Mouse (Mus musculus) heart, adult 8-10 months (tissue): Measurements from ENCODE around the gene Rab7b. TPM values are rescaled to one million over a fixed set of nuclear protein-coding genes. Genes with fewer than 3 reads are reported as not detected.

ENCODE experiments used
- DNase-seq: peaks from one replicate; pipeline ENCODE4 v3.0.0; 2022; ENCODE audit warnings: low spot score
- total RNA-seq, 4 experiments: library from RNA; stranded (reverse); gene quantifications; 2 replicates each; pipeline ENCODE4 v1.2.4; 2022

Gene Rab7b
- 1 to 10 TPM; 2.3 to 3.8 (median 3.2) TPM for total RNA-seq

GRCm38 (mm10) chr1:131688475-131688874 lies at the start of gene Rab7b:
Gene Rab7b, plus strand, starts transcription at chr1:131688695.
- DNase-seq, result peak; percentile 71

GRCm38 (mm10) chr1:131640062-131640461 lies 48.4 kb upstream of the Rab7b start:
- DNase-seq, result no peak

GRCm38 (mm10) chr1:131641565-131641964 lies 46.9 kb upstream of the Rab7b start:
- DNase-seq, result no peak

- DNase-seq, result no peak
These were observed 46.2 kb upstream of the Rab7b start for GRCm38 (mm10) chr1:131642251-131642650.

GRCm38 (mm10) chr1:131652670-131653443 lies 35.6 kb upstream of the Rab7b start:
- DNase-seq, result no peak

- no peak for DNase-seq
These were observed 32.9 kb upstream of the Rab7b start for GRCm38 (mm10) chr1:131655601-131656000.

GRCm38 (mm10) chr1:131657945-131658354 lies 30.5 kb upstream of the Rab7b start:
- DNase-seq, result peak; percentile 84

GRCm38 (mm10) chr1:131659512-131660085 lies 28.9 kb upstream of the Rab7b start:
- no peak for DNase-seq

GRCm38 (mm10) chr1:131660266-131660665 lies 28.2 kb upstream of the Rab7b start:
- DNase-seq, result no peak

- DNase-seq, result no peak
These were observed 27.6 kb upstream of the Rab7b start for GRCm38 (mm10) chr1:131660716-131661472.

GRCm38 (mm10) chr1:131661749-131662148 lies 26.7 kb upstream of the Rab7b start:
- DNase-seq, result no peak

- DNase-seq, result no peak
These were observed 25.1 kb upstream of the Rab7b start for GRCm38 (mm10) chr1:131663286-131663995.

- DNase-seq, result no peak
These were observed 24.4 kb upstream of the Rab7b start for GRCm38 (mm10) chr1:131664136-131664535.

- DNase-seq, result no peak
These were observed 22.6 kb upstream of the Rab7b start for GRCm38 (mm10) chr1:131665886-131666285.

- no peak for DNase-seq
These were observed 17.4 kb upstream of the Rab7b start for GRCm38 (mm10) chr1:131671113-131671512.

GRCm38 (mm10) chr1:131672361-131672760 lies 16.1 kb upstream of the Rab7b start:
- DNase-seq, result no peak

GRCm38 (mm10) chr1:131679644-131680043 lies 8.9 kb upstream of the Rab7b start:
- no peak for DNase-seq

- DNase-seq, result no peak
These were observed 756 bp upstream of the Rab7b start for GRCm38 (mm10) chr1:131687739-131688138.

GRCm38 (mm10) chr1:131689016-131689415 lies 521 bp downstream of the Rab7b start:
- DNase-seq, result no peak

GRCm38 (mm10) chr1:131689899-131690298 lies 1.4 kb downstream of the Rab7b start:
- no peak for DNase-seq

- DNase-seq, result peak; percentile 67
These were observed 1.9 kb downstream of the Rab7b start for GRCm38 (mm10) chr1:131690435-131690834.

- peak; percentile 52 for DNase-seq
These were observed 2.9 kb downstream of the Rab7b start for GRCm38 (mm10) chr1:131691356-131691755.
